Mouse (Mus musculus): ENCODE data around the gene Ctsz. TPM values are rescaled to one million over a fixed set of nuclear protein-coding genes. Genes with fewer than 3 reads are reported as not detected.
A peak's percentile ranks its signal among the peaks of the same experiment; 100 is the strongest.

Gene Ctsz
- polyA plus RNA-seq, 1 experiment from 2014 or later, result 73.8 TPM

DNA sequence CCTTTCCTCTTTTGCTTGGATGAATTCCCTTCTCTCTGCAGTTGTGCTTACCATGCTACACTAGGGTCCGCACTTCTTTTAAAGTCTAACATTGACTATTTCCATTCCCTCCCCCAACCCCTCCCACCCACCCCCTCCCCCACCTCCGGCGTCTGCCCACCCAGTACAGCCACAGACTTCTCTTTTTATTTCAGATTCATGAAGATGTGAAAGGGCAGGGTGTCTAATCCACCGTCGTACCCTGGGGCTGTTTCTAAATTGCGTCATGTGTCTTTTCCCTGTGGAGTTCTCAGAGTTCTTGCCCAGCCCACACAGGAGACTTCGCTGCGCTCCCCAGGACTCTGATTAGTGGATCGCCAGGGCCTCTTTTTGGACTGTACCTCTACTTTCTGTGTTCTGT is 46.3 kb downstream of the Ctsz start:
- Histone ChIP-seq H3K4me1 (ENCODE audit: control insufficient read depth, insufficient read depth, low read length) (no peaks in the 10 kb centered on the region), H3K27me3 (ENCODE audit: control insufficient read depth, insufficient read depth, low read length) (no peaks in the 10 kb centered on the region), H3K4me3 (replicated peaks; ENCODE audit: low read depth, low read length) (no peak overlapping the region), H3K36me3 (ENCODE audit: control insufficient read depth, insufficient read depth, low read length) (no peaks in the 10 kb centered on the region), H3K27ac (replicated peaks; ENCODE audit: low read depth, low read length) (no peak overlapping the region), H3K9ac (replicated peaks; ENCODE audit: low read length) (no peak overlapping the region), H3K4me2 (ENCODE audit: low read length) (no peak overlapping the region), H3K9me3 (ENCODE audit: control insufficient read depth, low read length) (no peaks in the 10 kb centered on the region; the same call in 1 of the 2 replicates)
- no peak for ATAC-seq (ENCODE audit: low FRiP score, low TSS enrichment)
- WGBS, result 43% methylated on average over 9 of the region's 9 CpGs
- DNase-seq, result peak; percentile 35

GRCm38 (mm10) chr2:174391936-174392335 is 46.9 kb downstream of the Ctsz start:
- Histone ChIP-seq H3K36me3 (ENCODE audit: control insufficient read depth, insufficient read depth, low read length) (no peaks in the 10 kb centered on the region), H3K9me3 (ENCODE audit: control insufficient read depth, low read length) (no peaks in the 10 kb centered on the region; the same call in 1 of the 2 replicates), H3K4me1 (ENCODE audit: control insufficient read depth, insufficient read depth, low read length) (no peaks in the 10 kb centered on the region), H3K4me3 (replicated peaks; ENCODE audit: low read depth, low read length) (no peak overlapping the region), H3K27ac (replicated peaks; ENCODE audit: low read depth, low read length) (no peak overlapping the region), H3K9ac (replicated peaks; ENCODE audit: low read length) (no peak overlapping the region), H3K4me2 (ENCODE audit: low read length) (no peak overlapping the region), H3K27me3 (ENCODE audit: control insufficient read depth, insufficient read depth, low read length) (no peaks in the 10 kb centered on the region)
- ATAC-seq (ENCODE audit: low FRiP score, low TSS enrichment), result no peak
- DNase-seq, result no peak
- 92% methylated on average over 3 of the region's 3 CpGs for WGBS

GRCm38 (mm10) chr2:174381021-174381420 is 57.8 kb downstream of the Ctsz start:
- no peak for ATAC-seq (ENCODE audit: low FRiP score, low TSS enrichment)
- WGBS, result 93% methylated on average over 9 of the region's 9 CpGs
- Histone ChIP-seq H3K4me3 (replicated peaks; ENCODE audit: low read depth, low read length) (no peak overlapping the region), H3K9me3 (ENCODE audit: control insufficient read depth, low read length) (no peaks in the 10 kb centered on the region), H3K9ac (replicated peaks; ENCODE audit: low read length) (no peak overlapping the region), H3K27ac (replicated peaks; ENCODE audit: low read depth, low read length) (no peak overlapping the region), H3K4me2 (ENCODE audit: low read length) (no peak overlapping the region), H3K27me3 (ENCODE audit: control insufficient read depth, insufficient read depth, low read length) (no peaks in the 10 kb centered on the region), H3K36me3 (ENCODE audit: control insufficient read depth, insufficient read depth, low read length) (no peaks in the 10 kb centered on the region), H3K4me1 (ENCODE audit: control insufficient read depth, insufficient read depth, low read length) (no peaks in the 10 kb centered on the region)
- DNase-seq, result no peak

Other genes with a start within 250 kb of the Ctsz start
- gene Gnas, start 154.7 kb downstream of the Ctsz start, polyA plus RNA-seq (2014; fragmentation: Nextera tagmentation; extraction: Ambion mirVana), result 1,446 and 1,495 TPM in 2 replicates
- gene Gm20721, start 92.3 kb downstream of the Ctsz start, polyA plus RNA-seq (2014; fragmentation: Nextera tagmentation; extraction: Ambion mirVana), result 6.4 and 7.5 TPM in 2 replicates
- gene Nelfcd, start 23.2 kb downstream of the Ctsz start, polyA plus RNA-seq (2014; fragmentation: Nextera tagmentation; extraction: Ambion mirVana), result 107 and 121 TPM in 2 replicates
- gene Tubb1, start 11.7 kb upstream of the Ctsz start, polyA plus RNA-seq (2014; fragmentation: Nextera tagmentation; extraction: Ambion mirVana), result 0.45 and 0.46 TPM in 2 replicates
- gene Atp5e, start 25.1 kb upstream of the Ctsz start, polyA plus RNA-seq (2014; fragmentation: Nextera tagmentation; extraction: Ambion mirVana), result 771 and 1,008 TPM in 2 replicates
- gene Prelid3b, start 34.0 kb upstream of the Ctsz start, polyA plus RNA-seq (2014; fragmentation: Nextera tagmentation; extraction: Ambion mirVana), result 98.4 and 110 TPM in 2 replicates
- gene Zfp831, start 204.5 kb upstream of the Ctsz start, polyA plus RNA-seq (2014; fragmentation: Nextera tagmentation; extraction: Ambion mirVana), result not detected in 2 replicates